Comparison of ENCODE assay signal across 8 mouse cellular contexts in the genomic region with DNA sequence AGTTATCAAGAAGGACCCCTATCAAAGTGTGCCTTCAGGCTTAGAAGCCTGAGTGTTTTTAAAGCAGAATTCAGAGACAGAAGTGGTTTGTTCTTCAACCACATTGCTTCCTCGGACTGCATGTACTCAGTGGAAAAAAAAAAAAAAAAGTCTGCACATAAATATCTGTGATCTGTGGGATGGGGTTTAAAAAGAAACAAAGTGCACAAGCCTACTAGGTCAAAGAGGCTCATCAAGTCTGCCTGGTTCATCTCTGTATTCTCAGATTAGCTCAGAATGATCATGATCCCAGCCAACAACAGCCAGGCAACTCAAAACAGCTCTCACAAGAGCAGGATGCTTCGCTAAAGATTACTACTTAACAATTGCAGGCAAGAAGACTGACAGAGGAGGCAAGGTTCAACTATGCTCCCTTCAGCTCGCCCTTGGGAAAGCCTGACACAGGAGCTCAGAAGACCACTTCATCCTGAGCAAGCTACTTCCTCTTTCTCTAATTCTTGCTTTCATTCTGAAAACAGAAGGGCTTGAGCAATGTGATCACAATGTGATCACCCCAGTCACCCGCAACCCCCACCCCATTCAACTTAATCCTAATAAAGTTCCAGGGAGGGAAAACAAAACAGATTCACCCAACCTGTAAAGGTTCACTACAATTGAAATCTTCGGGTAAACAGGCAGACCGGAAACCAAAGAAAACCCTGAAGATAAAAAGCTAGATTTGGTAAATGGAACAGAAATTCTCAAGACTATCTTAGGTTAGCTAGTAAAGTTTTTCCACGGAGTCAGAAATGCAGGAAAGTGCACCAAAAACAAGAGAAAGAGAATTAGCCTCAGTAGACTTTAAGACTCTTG. TPM values are rescaled to one million over a fixed set of nuclear protein-coding genes. Genes with fewer than 3 reads are reported as not detected.
A peak's percentile ranks its signal among the peaks of the same experiment; 100 is the strongest.
DNase-seq lines count a peak whose midpoint lies in the region; ATAC-seq and TF ChIP-seq lines count a peak whose summit lies in the region.

No protein-coding gene starts in this region.

- WGBS in limb, embryonic 14.5 days, result 45% methylated on average over 7 of the region's 7 CpGs
- 29% methylated on average over 7 of the region's 7 CpGs for WGBS in midbrain, postnatal 0 days

- H3K36me3 ChIP-seq in limb, embryonic 14.5 days (ENCODE audit: control insufficient read depth, insufficient read depth, low read length), result no peaks in the 10 kb centered on the region
- no peaks in the 10 kb centered on the region for H3K36me3 ChIP-seq in midbrain, postnatal 0 days (ENCODE audit: insufficient read depth, low read length)

- H3K4me2 ChIP-seq in limb, embryonic 14.5 days (replicated peaks; ENCODE audit: low read depth, low read length, severe bottlenecking), result peak overlapping the region; percentile 92
- H3K4me2 ChIP-seq in midbrain, postnatal 0 days (ENCODE audit: low read depth, low read length, poor library complexity, severe bottlenecking), result peak overlapping the region; percentile 76

- no peaks in the 10 kb centered on the region for H3K9me3 ChIP-seq in limb, embryonic 14.5 days (ENCODE audit: control insufficient read depth, low read length)
- H3K9me3 ChIP-seq in midbrain, postnatal 0 days (ENCODE audit: low read length), result no peaks in the 10 kb centered on the region

- no peak for TF ChIP-seq POLR2A in limb, embryonic 14.5 days (IDR thresholded peaks at IDR 0.05; ENCODE audit: borderline replicate concordance, extremely low read depth, insufficient read depth, insufficient read length)

- peak overlapping the region; percentile 51 for H3K4me3 ChIP-seq in limb, embryonic 14.5 days (replicated peaks; ENCODE audit: low read length)
- H3K4me3 ChIP-seq in midbrain, postnatal 0 days (ENCODE audit: low read depth, low read length), result peak overlapping the region; percentile 45

- no peak overlapping the region for H3K27ac ChIP-seq in limb, embryonic 14.5 days (replicated peaks; ENCODE audit: low read depth, low read length)
- H3K27ac ChIP-seq in midbrain, postnatal 0 days (ENCODE audit: low read depth, low read length), result no peak overlapping the region

- TF ChIP-seq CTCF in midbrain, postnatal 0 days (IDR thresholded peaks at IDR 0.05), result no peak

- H3K4me1 ChIP-seq in limb, embryonic 14.5 days (ENCODE audit: control insufficient read depth, insufficient read depth, low read length), result no peaks in the 10 kb centered on the region
- H3K4me1 ChIP-seq in midbrain, postnatal 0 days (ENCODE audit: insufficient read depth, low read length), result no peaks in the 10 kb centered on the region

- ATAC-seq in limb, embryonic 14.5 days (ENCODE audit: low FRiP score, low read depth), result no peak
- no peak for ATAC-seq in midbrain, postnatal 0 days (ENCODE audit: low FRiP score)

- DNase-seq in adrenal gland, adult 18-20 months (ENCODE audit: low spot score in 2 of 2), result peak; percentile 2 to 20
- DNase-seq in adrenal gland, adult 2 months, result no peak
- peak; percentile 75 for DNase-seq in MEL-GATA-1-ER (ENCODE audit: extremely low read depth, low read depth)
- DNase-seq in heart, adult 9 months (ENCODE audit: low spot score in 2 of 2), result peak; percentile 7 to 31
- DNase-seq in limb, embryonic 14.5 days (ENCODE audit: low spot score), result no peak
- DNase-seq in midbrain, postnatal 0 days (ENCODE audit: low spot score), result no peak
- DNase-seq in yolk sac, embryonic 10.5 days (ENCODE audit: low spot score), result peak; percentile 53
- DNase-seq in adipocyte (ENCODE audit: low spot score), result no peak

- H3K27me3 ChIP-seq in limb, embryonic 14.5 days (ENCODE audit: control insufficient read depth, insufficient read depth, low read length), result no peaks in the 10 kb centered on the region
- no peaks in the 10 kb centered on the region for H3K27me3 ChIP-seq in midbrain, postnatal 0 days (ENCODE audit: insufficient read depth, low read length)

- H3K9ac ChIP-seq in limb, embryonic 14.5 days (ENCODE audit: low read depth, low read length, severe bottlenecking), result peak overlapping the region; percentile 58; the same call in 1 of the 2 replicates
- no peak overlapping the region for H3K9ac ChIP-seq in midbrain, postnatal 0 days (replicated peaks; ENCODE audit: low read length, poor library complexity, severe bottlenecking)

RNA-seq across cellular contexts. Expression of gene Ctsc, which starts 0.7 kb away (rescaled TPM):
- 10 to 100 TPM; 27.5 to 47.6 TPM for total RNA-seq in adrenal gland, adult 18-20 months (2021)
- 10 to 100 TPM; 30.4 to 36.4 TPM for total RNA-seq in adrenal gland, adult 2 months (2021)
- 45.6 and 63.0 TPM in 2 replicates for polyA plus RNA-seq in adrenal gland, adult 2 months (2012; rRNA removed)
- 18.2 and 19.3 TPM in 2 replicates for polyA plus RNA-seq in limb, embryonic 14.5 days (2012; rRNA removed)
- 66.4 and 66.9 TPM in 2 replicates for polyA plus RNA-seq in limb, embryonic 14.5 days (2014; fragmentation: Nextera tagmentation; extraction: Ambion mirVana)
- 8.4 and 10.5 TPM in 2 replicates for total RNA-seq in midbrain, postnatal 0 days (2014; rRNA removed)
- polyA plus RNA-seq in midbrain, postnatal 0 days (2015; fragmentation: Nextera tagmentation; extraction: Ambion mirVana), result 14.6 and 14.7 TPM in 2 replicates

Comparison
In these comparisons a context has a peak if more than half of its experiments do, and no peak if none do; other contexts are left out.
1. DNase-seq: peak in adrenal gland, adult 18-20 months (2 of 2), MEL-GATA-1-ER (single experiment), heart, adult 9 months (2 of 2) and yolk sac, embryonic 10.5 days (single experiment); none in adrenal gland, adult 2 months (single experiment), limb, embryonic 14.5 days (single experiment), midbrain, postnatal 0 days (single experiment) and adipocyte (single experiment).